Mouse (Mus musculus): ENCODE measurements around the gene Zyx.
A peak's percentile ranks its signal among the peaks of the same experiment; 100 is the strongest.

The Zyx gene

DNA sequence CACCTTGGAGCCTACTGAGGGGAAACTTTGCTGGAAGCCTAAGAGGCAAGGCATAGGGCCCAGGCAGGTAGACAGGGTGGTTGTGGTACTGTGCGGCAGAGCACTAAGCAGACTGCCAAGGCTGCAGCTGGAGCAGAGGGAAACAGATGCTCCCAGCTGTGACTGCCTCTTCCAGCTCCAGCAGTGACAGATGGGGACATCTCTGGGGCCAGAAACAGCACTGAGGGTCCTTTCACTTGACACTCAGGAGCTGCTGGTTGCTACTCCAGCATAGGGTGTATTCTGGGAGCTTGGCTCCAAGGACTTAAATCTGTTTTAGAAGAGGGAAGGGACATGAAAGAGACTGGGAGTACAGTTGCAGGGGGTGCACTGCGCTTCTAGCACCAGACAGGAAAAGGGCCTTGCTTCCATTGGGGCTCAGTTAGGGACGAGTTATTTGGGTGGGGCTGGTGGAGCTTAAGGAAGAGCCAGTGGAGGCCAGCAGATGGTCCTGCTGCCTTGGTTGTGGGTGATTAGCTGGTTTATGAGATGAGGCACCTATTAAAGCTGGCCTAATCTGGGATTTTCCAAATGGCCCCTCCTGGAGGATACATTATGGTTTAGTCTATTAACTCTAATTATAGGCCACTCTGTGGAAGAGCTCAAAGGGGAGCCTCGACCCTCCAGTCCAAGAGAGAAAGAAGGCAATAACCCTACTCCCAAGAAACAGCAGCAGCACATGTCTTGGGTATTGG lies 21.4 kb downstream of the Zyx start:
- DNase-seq (ENCODE audit: low spot score in 2 of 2) = no peak

DNA sequence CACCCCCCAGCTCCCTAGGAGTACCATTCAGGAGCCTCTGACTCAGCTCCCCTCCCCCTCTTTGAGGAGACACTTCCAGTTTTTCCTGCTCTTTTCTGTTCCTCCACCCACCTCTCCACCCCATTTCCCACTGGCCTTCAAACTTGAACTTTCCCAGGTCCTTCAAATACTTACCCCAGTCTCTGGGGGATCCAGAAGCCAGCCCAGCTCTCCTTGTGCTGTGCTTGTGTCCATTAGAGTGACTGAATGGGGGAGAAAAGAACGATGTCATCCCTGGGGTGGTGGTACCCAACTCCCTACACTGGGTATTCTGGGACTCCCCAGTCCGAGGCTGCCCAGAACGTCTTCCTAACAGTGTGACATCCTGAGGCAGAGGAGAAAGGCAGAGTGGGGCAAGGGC lies 22.6 kb downstream of the Zyx start:
- DNase-seq (ENCODE audit: low spot score in 2 of 2) = no peak

DNA sequence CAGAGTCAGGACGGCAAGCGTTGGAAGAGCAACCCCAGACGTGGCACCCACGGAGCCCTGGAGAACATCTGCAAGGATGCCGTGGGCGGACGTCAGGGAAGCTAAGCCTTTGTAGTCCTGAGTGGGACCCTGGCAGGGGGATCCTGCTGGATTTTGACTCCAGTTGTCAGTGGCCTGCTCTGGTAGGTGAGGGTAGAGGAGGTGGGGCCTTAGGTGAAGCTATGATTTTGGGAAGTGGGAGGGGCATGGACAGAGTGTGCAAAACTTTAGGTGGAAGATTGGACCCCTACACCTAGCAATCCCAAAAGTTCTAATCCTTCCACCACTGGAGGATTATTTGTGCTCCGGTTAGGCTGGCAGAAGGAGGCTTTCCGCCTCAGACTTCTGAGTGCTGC lies 23.0 kb downstream of the Zyx start:
- DNase-seq (ENCODE audit: low spot score in 2 of 2) = no peak

DNA sequence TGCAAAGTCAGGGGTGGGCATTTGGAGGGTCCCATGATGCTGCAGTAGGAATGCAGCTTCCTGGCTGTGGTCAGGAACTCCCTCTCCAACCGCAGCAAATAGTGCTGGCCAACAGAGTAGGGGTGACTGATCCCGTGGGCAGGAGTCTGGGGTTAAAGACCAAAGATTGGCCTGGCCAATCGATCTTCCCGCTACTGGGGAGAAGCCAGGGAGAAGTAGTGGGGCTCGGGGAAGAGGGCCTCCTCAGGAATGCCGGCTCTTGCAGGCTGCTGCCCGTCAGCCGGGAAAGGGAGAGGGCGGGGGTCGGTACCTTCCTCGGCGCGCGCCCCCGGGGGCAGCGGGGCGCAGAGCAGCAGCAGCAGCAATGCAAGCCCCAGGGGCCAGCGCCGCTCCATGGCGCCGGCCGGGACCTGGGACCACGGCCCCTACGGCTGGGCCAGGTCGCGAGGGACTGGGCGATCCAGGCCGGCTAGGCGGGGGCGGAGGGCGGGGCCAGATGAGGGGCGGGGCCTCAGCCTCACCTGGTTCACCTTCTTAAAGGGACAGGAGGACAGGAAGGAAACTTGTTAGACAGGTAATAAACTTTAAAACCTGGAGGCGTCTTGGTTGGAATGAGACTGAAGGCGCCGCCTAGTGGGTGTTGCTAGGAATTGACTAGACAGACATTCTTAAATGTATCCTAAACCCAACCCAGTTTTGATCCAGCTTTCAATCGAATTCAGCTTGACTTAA lies 23.6 kb downstream of the Zyx start, which contains the start of gene Epha1:
TSS of gene Epha1 (minus strand) at position 453 of the 732 bp plus-strand sequence.
- DNase-seq (ENCODE audit: low spot score in 2 of 2) = peak in 1 of 2 experiments; percentile 47

DNA sequence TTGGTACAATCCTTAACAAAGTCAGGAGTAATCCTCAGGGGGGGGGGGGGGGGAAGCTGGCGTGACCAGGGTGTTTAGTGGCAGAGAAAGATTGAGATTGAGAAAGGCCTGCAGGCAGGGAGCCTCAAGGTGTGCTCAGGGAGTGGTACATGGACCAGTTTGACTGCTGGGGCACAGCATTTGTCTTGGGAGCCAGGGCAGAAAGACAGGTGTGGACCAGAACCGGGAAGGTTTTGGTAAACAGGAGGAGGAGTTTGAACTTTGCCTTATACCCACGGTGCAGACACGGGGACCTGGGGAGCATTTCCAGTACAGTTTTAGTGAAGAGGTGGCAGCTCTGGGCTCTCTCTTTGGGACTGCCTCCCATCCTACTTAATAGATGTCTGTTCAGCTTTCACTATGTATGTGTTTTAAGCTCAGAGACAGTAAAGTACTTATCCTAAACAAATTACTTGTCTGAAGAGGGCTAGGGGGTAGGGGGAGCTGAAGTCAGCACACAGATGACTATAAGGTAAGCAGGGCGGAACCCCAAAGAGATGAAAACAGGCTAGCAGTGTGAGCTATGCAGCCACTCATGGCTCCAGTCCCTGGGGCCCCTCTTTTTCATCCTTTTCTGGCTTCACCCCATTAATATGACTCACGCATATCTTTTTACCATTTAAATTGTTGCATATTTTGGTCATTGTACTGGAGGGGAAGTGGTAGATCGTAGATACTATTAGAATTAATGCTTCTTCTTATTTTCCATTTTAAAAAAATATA lies 24.4 kb downstream of the Zyx start:
- no peak for DNase-seq (ENCODE audit: low spot score in 2 of 2)

DNA sequence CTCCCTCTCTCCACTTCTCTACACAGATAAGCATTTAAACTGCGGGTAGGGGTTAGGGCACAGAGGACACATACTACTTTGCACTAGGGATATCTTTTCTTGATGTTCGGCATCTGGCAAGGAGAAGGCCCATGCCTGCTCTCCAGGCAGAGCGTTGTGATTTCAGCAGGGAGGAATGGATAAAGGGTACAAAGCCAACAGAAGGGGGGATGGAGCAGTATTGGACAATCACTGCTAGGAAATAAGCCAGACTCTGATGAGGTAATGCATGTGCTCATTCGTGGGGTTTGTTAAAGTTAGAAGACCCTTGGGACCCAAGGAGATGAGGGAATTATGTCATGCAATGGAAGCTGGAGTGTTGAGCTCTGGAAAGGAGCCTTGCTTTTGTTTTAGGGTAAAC lies 25.3 kb downstream of the Zyx start:
- DNase-seq (ENCODE audit: low spot score in 2 of 2) = no peak

DNA sequence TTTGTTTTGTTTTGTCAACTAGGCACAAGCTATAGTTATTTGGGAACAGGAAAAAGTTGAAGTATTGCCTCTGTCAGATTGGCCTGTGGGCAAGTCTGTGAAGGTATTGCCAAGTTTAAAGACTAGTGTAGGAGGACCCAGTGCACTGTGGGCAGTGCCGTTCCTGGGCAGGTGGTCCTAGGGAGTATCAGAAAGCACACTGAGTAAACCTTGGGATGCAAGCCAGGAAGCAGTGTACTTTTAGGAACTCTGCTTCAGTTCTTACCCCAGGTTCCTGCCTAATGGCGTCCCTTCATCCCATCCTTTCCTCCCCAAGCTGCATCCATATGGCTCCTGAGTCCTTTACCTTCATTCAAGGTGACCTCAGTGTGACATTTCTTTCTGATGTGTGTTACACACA lies 25.7 kb downstream of the Zyx start:
- DNase-seq (ENCODE audit: low spot score in 2 of 2) = no peak

DNA sequence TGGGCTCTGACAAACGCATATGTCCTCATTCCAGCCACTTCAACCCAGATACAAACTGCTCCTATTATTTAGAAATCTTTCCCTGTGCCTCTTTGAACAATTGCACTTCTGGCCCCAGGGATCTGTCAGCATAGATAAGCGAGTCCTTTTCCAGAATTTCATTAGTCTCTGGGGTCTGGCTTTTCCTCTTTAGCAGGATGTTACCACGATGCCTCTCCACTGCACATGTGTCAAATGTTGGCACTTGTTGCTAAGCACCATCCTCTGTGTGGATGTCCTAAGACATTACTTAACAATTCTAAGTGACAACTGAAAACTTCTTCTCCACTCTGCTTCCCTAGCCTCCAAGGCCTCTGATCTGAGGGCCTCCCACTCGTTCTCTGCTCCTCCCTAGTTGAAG lies 26.6 kb downstream of the Zyx start:
- no peak for DNase-seq (ENCODE audit: low spot score in 2 of 2)

DNA sequence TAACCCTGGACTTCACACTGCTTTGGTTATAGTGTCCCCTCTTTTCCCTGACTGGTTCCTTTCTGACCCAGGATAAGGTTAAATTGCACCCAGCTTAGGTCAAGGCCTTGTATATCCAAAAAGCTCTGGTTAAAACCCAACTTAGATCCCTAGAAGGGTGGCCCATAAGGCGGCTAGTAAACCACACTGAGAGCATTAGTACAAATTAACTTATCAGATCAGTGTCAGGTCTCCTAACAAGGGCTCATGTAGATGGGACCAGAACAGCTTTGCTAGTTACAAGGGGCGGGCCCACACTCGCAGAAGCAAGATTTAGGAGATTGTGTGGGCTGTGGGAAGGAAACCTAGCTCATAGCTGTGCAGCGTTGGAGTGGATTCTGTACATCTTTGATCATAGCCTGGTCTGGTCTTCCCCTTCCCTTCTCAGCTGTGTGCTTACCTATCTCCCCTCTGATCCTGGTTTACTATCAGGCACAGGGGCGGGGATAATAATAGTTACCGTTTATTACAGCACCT lies 27.1 kb downstream of the Zyx start:
- DNase-seq (ENCODE audit: low spot score in 2 of 2) = no peak

DNA sequence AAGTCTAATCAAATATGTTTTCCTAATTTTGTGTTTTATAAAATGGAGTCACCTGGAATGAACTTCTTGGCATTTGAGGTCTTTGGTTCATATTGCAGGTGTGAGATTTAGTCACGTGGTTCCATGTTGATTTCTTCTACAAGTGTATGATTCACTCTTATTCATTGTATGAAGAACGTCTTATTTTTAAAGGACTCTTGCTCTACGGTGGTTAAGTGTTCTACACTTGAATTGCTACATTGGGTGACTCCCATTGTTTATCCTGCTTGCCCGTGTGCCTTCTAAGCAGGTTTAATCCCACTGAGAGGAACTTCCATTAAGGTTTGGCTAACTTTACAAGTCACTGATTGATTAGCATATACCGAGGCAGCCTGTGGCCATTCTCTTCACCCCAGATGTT lies 27.9 kb downstream of the Zyx start:
- DNase-seq (ENCODE audit: low spot score in 2 of 2) = no peak

DNA sequence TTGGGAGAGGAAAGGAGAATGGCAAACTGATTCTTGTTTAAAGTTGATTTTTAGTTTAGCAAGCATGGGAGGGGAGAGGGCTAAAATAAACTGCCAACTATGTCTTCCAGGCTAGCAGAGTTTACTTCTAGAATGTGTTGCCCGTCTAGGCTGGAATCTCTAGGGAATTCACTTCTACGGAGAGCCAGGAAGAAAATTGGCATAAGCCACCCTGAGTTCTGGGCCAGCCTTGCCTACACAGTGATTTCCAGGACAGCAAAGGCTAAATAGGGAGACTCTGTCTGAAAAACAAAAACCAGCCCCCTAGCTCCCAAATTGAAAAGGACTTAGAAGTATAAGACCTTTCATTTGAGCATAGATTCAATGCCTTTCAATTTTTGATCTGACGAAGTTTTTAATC lies 30.1 kb downstream of the Zyx start:
- no peak for DNase-seq (ENCODE audit: low spot score in 2 of 2)

DNA sequence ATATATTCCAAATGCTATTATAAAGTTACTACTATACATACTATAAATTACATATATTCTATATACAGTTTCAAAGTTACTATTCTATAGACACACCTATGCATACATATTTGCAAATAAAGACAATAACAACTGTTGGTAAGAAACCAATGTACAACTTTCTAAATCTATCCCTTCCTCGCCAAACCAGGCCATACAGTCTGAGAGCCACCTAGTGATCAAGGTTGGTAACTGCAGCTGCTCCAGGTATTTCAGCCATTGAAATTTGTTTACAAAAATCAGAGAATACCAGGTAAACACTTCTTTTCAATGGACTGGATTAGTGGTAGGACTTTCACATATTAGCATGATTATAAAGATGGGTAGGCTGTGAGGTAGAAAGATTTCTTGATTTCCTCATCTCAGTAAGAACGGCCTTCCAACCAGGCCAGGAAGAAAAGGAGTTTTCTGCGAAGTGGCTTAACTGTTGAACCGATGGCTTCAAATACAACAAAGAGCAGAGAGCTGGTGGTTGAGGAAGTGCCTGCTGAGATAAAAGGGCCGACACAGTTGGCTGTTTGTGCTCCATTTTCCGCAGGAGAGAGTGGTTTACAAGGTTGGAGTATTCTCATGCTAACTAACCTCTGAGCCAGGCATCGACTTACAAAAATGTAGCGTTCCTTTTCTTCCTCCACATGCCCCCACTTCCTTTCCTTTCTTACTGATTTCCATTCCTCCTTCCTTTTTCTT lies 31.1 kb downstream of the Zyx start:
- no peak for DNase-seq (ENCODE audit: low spot score in 2 of 2)

DNA sequence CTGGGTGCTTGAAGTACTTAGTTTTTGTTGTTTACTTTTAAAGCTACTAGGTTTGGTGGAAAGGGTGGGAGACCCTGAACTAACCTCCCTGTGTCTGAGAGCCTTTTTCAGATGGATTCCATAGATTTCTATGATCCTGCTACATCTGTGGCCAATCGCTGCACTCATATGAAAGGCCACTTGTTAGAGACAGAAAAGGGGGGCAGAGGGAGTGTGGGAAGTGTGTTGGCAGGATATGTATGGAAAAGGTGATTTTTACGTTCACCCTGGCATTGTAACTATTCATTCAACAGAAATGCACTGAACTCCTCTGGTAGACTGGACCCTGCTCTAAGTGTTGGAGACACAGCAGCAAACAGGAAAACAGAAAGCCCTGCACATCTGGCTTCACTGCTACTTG lies 31.8 kb downstream of the Zyx start:
- no peak for DNase-seq (ENCODE audit: low spot score in 2 of 2)

DNA sequence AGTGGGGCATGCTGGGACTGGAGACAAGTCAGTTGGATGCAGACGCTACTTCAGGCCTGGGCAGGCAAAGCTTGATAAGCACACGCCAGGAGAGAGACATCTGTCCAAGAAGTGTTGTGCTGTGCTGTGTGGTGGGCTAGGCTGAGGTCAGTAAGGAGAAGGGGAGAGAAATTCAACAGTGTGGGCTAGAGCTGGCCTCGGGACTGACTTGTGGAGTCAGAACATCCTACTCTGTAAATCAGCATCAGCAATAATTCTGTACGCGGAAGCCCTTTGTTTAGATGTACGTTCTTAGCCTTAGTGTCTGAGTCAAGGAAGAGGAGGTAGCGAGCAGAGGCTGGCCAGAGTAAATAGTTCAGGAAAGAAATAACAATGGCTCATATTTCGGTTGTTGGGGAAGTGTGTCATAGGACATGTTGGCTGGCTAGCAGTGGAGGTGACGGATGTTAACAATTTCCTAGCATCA lies 32.5 kb downstream of the Zyx start:
- no peak for DNase-seq (ENCODE audit: low spot score in 2 of 2)

DNA sequence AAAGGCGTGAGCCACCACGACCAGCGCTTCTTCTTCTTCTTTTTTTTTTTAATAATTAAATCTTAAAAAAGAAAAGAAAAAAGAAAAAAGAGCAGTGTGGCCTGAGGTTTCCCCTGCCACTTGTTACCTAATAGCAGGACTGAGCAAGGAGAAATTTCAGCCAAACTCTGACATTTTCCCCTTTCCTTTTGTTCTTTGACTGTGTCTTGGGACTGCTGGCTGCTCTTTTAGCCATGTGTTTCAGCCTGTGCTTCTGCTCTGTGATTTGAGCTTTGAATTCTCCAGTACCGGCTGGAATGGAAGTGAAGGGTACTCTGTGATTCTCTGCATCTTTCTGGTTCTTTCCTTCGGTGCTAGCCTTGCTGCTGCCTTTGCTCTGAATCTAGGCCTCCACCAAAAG lies 33.9 kb downstream of the Zyx start:
- DNase-seq (ENCODE audit: low spot score in 2 of 2) = no peak

DNA sequence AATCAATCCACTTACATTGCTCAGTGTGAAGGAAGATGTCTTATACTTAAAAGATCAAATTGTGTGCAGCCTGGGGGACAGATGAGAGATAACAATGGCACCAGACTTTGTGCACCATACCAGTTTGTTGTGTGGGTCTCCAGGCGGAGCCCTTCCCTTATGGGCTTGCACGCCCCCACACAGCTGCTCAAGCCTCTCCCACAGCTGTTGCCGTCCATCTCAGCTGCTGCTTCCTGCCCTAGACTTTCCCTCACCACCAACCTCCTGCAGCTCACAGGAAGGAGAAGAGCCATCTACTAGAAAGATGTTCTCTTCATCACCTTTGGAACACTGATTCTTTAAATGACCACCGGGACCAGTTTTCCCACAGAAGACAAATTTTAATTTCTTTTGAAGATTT lies 36.2 kb downstream of the Zyx start:
- DNase-seq (ENCODE audit: low spot score in 2 of 2) = no peak

DNA sequence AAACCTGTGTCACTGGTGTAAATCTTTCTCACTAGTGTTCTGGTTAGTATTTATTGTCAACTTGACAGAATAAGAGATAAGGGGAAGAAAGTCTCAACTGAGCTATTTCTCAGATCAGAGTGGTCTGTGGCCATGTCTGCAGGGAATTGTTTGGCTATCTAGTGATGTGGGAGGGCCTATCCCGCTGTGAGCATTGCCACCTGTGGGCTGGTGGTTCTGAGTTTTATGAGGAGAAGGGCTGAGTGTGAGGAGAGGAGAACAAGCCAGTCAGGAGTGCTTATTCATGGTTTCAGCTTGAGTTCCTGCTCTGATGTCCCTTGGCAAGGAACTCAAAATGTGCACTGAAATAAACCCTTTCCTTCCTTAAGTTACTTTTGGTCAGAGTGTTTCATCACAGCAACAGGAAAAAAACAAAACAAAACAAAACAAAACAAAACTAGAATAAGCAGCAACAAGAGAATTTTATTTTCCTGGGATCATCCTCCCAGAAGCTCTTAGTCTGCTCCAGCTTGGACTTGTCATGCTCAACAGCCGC lies 42.4 kb downstream of the Zyx start:
- no peak for DNase-seq (ENCODE audit: low spot score in 2 of 2)

DNA sequence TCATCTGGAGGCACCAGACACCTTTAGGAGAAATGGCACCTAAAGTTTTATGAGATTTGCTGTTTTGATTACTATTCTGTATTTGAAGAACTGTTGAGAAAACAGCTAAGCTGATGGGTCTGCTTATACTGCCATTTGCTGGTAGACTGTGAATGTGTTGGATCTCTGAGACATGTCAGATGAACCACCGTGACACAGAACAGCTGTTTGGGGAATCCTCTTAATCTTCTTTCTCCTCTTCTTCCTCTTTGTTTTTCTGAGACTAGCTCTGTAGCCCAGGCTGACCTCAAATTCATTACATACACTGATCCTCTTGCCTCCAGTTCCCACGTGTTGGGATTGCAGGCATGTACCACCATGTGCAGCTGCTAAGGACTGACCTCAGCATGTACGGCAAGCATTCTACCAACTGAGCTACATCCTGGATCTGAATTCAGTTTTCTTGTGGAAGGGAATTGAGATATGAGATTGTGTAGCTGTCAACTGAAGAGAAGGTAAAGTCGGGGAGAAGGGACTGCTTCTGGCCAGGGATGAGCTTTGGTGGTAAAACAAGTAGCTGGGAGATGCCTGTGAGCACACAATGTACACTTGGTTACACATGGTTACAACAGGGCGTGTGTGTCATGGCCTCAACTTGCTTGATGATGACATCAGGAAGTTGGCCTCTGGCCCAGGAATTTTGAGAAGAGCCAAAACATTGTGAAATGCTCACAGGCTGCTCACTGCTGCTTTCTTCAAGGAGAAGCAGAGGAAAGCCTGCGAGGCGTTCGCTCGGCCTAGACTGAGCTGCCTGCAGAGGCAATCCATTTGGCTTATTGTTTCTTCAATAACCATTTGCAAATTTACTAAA lies 46.8 kb downstream of the Zyx start:
- DNase-seq (ENCODE audit: low spot score in 2 of 2) = peak in 1 of 2 experiments; percentile 15

DNA sequence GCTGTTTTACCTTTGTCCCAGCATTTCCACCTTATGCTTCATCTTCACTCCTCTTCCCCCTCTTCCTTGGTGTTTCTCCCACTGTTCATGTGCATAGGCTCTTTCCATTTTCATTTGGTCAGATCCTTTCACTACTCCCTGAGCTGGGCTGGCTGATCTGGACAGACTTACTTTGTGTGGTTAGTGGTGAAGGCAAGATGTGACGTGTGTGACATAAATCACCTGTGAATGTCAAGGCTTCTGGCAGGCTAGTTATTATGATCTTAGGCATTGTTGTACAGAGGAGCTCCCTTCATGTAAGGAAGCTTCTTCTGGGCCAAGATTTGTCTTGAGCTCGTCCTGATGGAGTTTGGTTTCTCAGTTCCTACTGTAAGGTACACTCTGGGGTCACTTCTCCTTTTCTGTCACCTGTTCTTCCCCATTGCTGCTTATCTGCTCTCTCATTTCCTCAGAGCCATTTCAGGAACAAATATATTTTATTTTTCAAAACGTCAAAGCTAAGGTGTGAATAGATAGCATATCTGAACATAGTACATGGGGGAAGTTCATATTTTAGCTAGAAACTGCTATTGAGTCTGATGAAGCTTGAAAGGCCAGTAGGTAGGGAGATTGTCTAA lies 47.7 kb downstream of the Zyx start:
- DNase-seq (ENCODE audit: low spot score in 2 of 2) = no peak

DNA sequence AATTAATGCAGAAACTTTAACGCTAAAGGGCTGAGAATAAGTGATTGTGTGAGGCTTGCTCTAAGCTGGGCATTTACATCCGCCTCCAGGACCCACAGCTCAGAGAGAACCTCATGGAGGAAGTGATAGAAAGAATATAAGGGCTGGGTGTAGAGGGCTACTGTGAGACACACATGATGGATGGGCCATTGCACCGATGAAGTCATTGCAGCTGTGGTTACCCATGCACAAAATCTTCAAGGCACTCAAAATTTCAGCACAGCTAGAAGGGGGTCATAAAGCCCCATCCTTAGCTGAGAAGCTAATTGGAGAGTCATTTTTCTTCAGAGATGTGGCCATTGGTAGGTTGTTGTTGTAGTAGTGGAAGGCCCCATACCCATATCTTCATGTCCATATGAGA lies 48.9 kb downstream of the Zyx start:
- DNase-seq (ENCODE audit: low spot score in 2 of 2) = no peak

Measured in spleen, postnatal 14 days (tissue).